Mouse (Mus musculus): ENCODE results near the gene Tpr.

DNA sequence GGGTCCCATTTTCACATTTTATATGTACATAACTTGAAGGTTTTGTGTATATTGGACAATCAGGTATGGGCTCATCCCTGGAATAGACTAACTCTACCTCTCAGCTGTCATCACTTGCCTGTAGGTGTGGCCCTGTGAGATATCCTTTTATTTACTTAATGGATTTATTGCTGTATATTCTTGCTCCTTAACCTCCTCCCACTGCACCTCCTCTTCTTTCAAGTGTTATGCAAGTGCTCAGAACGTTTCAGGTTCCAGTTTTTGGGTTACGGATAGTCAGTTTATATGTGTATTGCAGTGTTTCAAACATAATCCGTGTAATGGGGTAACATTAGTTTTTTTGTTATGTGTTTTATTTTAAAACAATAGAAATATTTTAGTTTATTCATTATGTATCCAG, 46.0 kb downstream of the Tpr start:
- no peak for TF ChIP-seq CTCF (conservative IDR thresholded peaks at IDR 0.05; ENCODE audit: insufficient read depth, insufficient read length, low read depth, low read length)
- TF ChIP-seq POLR2A (IDR thresholded peaks at IDR 0.05; ENCODE audit: low read depth, low read length): no peak
